Mouse (Mus musculus) spleen, adult 2 months (tissue): Measurements from ENCODE around the gene Agtrap.

Source experiments
- CTCF ChIP-seq: fragments of 200-500 bp; IDR thresholded peaks from 2 replicates; pipeline ENCODE4 v1.5.1; 2011; ENCODE audit warnings: mild to moderate bottlenecking, inconsistent platforms; ENCODE audit not compliant: insufficient read depth, insufficient read length, insufficient replicate concordance; ENCODE audit errors: extremely low read depth
- POLR2A ChIP-seq: fragments of 200-500 bp; IDR thresholded peaks from 2 replicates; pipeline ENCODE4 v1.6.1; 2011; ENCODE audit warnings: low read depth, low read length, inconsistent platforms

DNA sequence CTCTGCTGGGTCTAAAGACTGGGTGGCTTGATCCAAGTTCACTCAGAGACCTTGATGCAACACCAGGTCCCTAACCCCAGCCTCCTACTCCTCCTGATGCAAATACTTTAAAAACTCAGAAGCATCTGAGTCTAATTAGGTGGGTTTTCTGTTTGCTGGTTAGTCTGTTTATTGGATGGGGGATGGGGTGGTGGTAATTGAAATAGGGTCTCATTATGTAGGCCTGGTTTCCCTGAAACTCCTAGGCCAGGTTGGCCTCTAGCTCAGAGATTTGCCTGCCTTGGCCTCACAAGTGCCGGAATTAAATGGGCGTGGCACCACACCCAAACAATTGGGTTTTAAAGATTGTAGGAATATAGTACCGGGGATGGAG, 34.8 kb upstream of the Agtrap start:
- TF ChIP-seq POLR2A (no peak), CTCF (no peak)
